Mouse (Mus musculus) CH12.LX (cell line): ENCODE results near the gene Ptprg. TPM values are rescaled to one million over a fixed set of nuclear protein-coding genes. Genes with fewer than 3 reads are reported as not detected.

ENCODE experiments used
- DNase-seq: peaks from one replicate; pipeline ENCODE4 v3.0.0-alpha.2; 2013; ENCODE audit errors: extremely low read depth
- H3K27ac ChIP-seq: 2 replicates; pipeline ENCODE4 v1.5.1; 2012; ENCODE audit warnings: low read depth, mild to moderate bottlenecking, control low read depth, moderate library complexity; ENCODE audit not compliant: insufficient read depth
- H3K27me3 ChIP-seq: replicated peaks from 2 replicates; pipeline ENCODE3; 2012; ENCODE audit warnings: inconsistent platforms
- H3K36me3 ChIP-seq, 2 experiments: replicated peaks in 1 of 2; 2 replicates each; pipeline versions ENCODE3 to v1.6.1; 2012; ENCODE audit warnings: inconsistent platforms in 1 of 2, low read length in 1 of 2, mild to moderate bottlenecking in 1 of 2, mixed read lengths in 1 of 2, moderate library complexity in 1 of 2; ENCODE audit not compliant: control insufficient read depth in 1 of 2, insufficient read depth in 1 of 2
- H3K4me1 ChIP-seq, 2 experiments: 2 replicates each; pipeline ENCODE4 v1.6.1; 2012; ENCODE audit warnings: inconsistent platforms in 1 of 2, moderate library complexity in 1 of 2; ENCODE audit not compliant: insufficient read depth in 2 of 2, control insufficient read depth in 1 of 2
- H3K4me2 ChIP-seq: 2 replicates; pipeline ENCODE4 v1.6.1; 2012; ENCODE audit warnings: low read depth, mild to moderate bottlenecking, control low read depth; ENCODE audit not compliant: poor library complexity, insufficient read depth, severe bottlenecking
- H3K4me3 ChIP-seq, 3 experiments: fragments of 150-350 bp in 1 of 3; sonication (generic) in 1 of 3; replicated peaks in 1 of 3; 2 replicates each; pipeline versions ENCODE3 to v1.5.1; 2011 to 2012; ENCODE audit warnings: low read depth in 2 of 3, low read length in 2 of 3, mild to moderate bottlenecking in 2 of 3, moderate library complexity in 2 of 3, control low read depth in 1 of 3, improper control_type of control experiment in 1 of 3, inconsistent platforms in 1 of 3, mixed read lengths in 1 of 3; ENCODE audit not compliant: poor library complexity in 1 of 3
- H3K79me2 ChIP-seq: replicated peaks from 2 replicates; pipeline ENCODE4 v1.6.1; 2012; ENCODE audit warnings: mild to moderate bottlenecking, moderate library complexity; ENCODE audit not compliant: control insufficient read depth, poor library complexity, insufficient read depth, severe bottlenecking; ENCODE audit errors: extremely low read depth
- H3K9ac ChIP-seq: 2 replicates; pipeline ENCODE4 v1.6.1; 2012; ENCODE audit warnings: low read depth, mild to moderate bottlenecking, control low read depth, moderate library complexity; ENCODE audit not compliant: insufficient read depth
- H3K9me3 ChIP-seq: replicated peaks from 2 replicates; pipeline ENCODE3; 2012; ENCODE audit warnings: low read length, inconsistent platforms, mixed read lengths
- CHD1 ChIP-seq: IDR thresholded peaks from 2 replicates; pipeline ENCODE4 v1.6.1; 2012; ENCODE audit warnings: low read depth, low read length, improper control_type of control experiment, inconsistent platforms
- CTCF ChIP-seq, 2 experiments: IDR thresholded peaks in 1 of 2; conservative IDR thresholded peaks in 1 of 2; 2 replicates each; pipeline ENCODE4 v1.5.1; 2011 to 2012; ENCODE audit warnings: low read depth in 2 of 2, low read length in 2 of 2, improper control_type of control experiment in 1 of 2, inconsistent platforms in 1 of 2, mild to moderate bottlenecking in 1 of 2, moderate library complexity in 1 of 2
- E2F4 ChIP-seq: IDR thresholded peaks from 2 replicates; pipeline ENCODE4 v1.6.1; 2011; ENCODE audit warnings: low read depth, low read length, improper control_type of control experiment; ENCODE audit not compliant: insufficient replicate concordance
- EP300 ChIP-seq: IDR thresholded peaks from 2 replicates; pipeline ENCODE4 v1.6.1; 2011; ENCODE audit warnings: low read length, improper control_type of control experiment
- ETS1 ChIP-seq: conservative IDR thresholded peaks from 2 replicates; pipeline ENCODE4 v1.6.1; 2012; ENCODE audit warnings: low read depth, mild to moderate bottlenecking, inconsistent platforms, low read length, improper control_type of control experiment, moderate library complexity
- GABPA ChIP-seq: IDR thresholded peaks from 2 replicates; pipeline ENCODE4 v1.6.1; 2012; ENCODE audit warnings: low read depth, low read length, improper control_type of control experiment, inconsistent platforms; ENCODE audit not compliant: insufficient replicate concordance
- HCFC1 ChIP-seq: IDR thresholded peaks from 2 replicates; pipeline ENCODE4 v1.6.1; 2012; ENCODE audit warnings: low read depth, mild to moderate bottlenecking, inconsistent platforms, low read length, improper control_type of control experiment
- IRF4 ChIP-seq: IDR thresholded peaks from 2 replicates; pipeline ENCODE4 v1.6.1; 2014; ENCODE audit warnings: low read depth, mild to moderate bottlenecking, inconsistent platforms, low read length, improper control_type of control experiment
- JUN ChIP-seq: IDR thresholded peaks from 2 replicates; pipeline ENCODE4 v1.6.1; 2011; ENCODE audit warnings: low read depth, mild to moderate bottlenecking, low read length, improper control_type of control experiment, moderate library complexity; ENCODE audit not compliant: insufficient read depth
- KAT2A ChIP-seq: IDR thresholded peaks from 2 replicates; pipeline ENCODE4 v1.6.1; 2012; ENCODE audit warnings: low read length, improper control_type of control experiment, inconsistent platforms; ENCODE audit not compliant: insufficient replicate concordance
- MAX ChIP-seq: IDR thresholded peaks from 2 replicates; pipeline ENCODE4 v1.6.1; 2011; ENCODE audit warnings: low read length, improper control_type of control experiment
- MXI1 ChIP-seq: IDR thresholded peaks from 2 replicates; pipeline ENCODE4 v1.6.1; 2011; ENCODE audit warnings: mild to moderate bottlenecking, low read depth, low read length, improper control_type of control experiment
- MYC ChIP-seq: IDR thresholded peaks from 2 replicates; pipeline ENCODE4 v1.6.1; 2011; ENCODE audit warnings: low read depth, mild to moderate bottlenecking, improper control_type of control experiment, low read length
- NELFE ChIP-seq: IDR thresholded peaks from 2 replicates; pipeline ENCODE4 v1.6.1; 2011; ENCODE audit warnings: low read depth, low read length, improper control_type of control experiment
- NRF1 ChIP-seq: IDR thresholded peaks from 2 replicates; pipeline ENCODE4 v1.6.1; 2014; ENCODE audit warnings: low read depth, mild to moderate bottlenecking, inconsistent platforms, low read length, improper control_type of control experiment, moderate library complexity
- POLR2A ChIP-seq: IDR thresholded peaks from 2 replicates; pipeline ENCODE4 v1.6.1; 2011; ENCODE audit warnings: low read depth, mild to moderate bottlenecking, improper control_type of control experiment, low read length
- RAD21 ChIP-seq: IDR thresholded peaks from 2 replicates; pipeline ENCODE4 v1.6.1; 2011; ENCODE audit warnings: low read depth, mild to moderate bottlenecking, low read length, improper control_type of control experiment, moderate library complexity
- RCOR1 ChIP-seq: conservative IDR thresholded peaks from 2 replicates; pipeline ENCODE4 v1.6.1; 2012; ENCODE audit warnings: low read depth, mild to moderate bottlenecking, inconsistent platforms, low read length, improper control_type of control experiment
- TBP ChIP-seq: conservative IDR thresholded peaks from 2 replicates; pipeline ENCODE4 v1.6.1; 2011; ENCODE audit warnings: low read depth, low read length, improper control_type of control experiment
- USF1 ChIP-seq: IDR thresholded peaks from 2 replicates; pipeline ENCODE4 v1.6.1; 2014; ENCODE audit warnings: low read depth, mild to moderate bottlenecking, inconsistent platforms, low read length, improper control_type of control experiment
- USF2 ChIP-seq: conservative IDR thresholded peaks from 2 replicates; pipeline ENCODE4 v1.6.1; 2011; ENCODE audit warnings: low read depth, low read length, improper control_type of control experiment
- ZKSCAN1 ChIP-seq: IDR thresholded peaks from 2 replicates; pipeline ENCODE4 v1.6.1; 2012; ENCODE audit warnings: low read depth, inconsistent platforms, low read length, improper control_type of control experiment, borderline replicate concordance
- ZMIZ1 ChIP-seq: IDR thresholded peaks from 2 replicates; pipeline ENCODE4 v1.6.1; 2012; ENCODE audit warnings: low read depth, mild to moderate bottlenecking, inconsistent platforms, low read length, improper control_type of control experiment
- dilution Hi-C: fragments of 300-500 bp; cut with MboI; formaldehyde crosslinking; loops from 2 replicates; pipeline ENCODE4 v1.14.3; 2020; ENCODE audit warnings: low sequenced_read_pairs; ENCODE audit not compliant: extremely low pct_unique_long_range_greater_than_20kb, extremely low pct_ligation_motif_present
- in situ Hi-C: fragments of 300-500 bp; cut with MboI; formaldehyde crosslinking; loops from 3 replicates; pipeline ENCODE4 v1.14.3; 2019; ENCODE audit warnings: low sequenced_read_pairs, low pct_ligation_motif_present, low pct_unique_long_range_greater_than_20kb, mixed read lengths
- polyA plus RNA-seq: library from polyadenylated mRNA; unstranded; fragments of >175 nt; gene quantifications from 2 replicates; pipeline ENCODE4 v1.2.1, GENCODE M21; 2012; ENCODE audit warnings: low read depth; ENCODE audit not compliant: insufficient read length
- total RNA-seq, 2 experiments: library from RNA; depleted of rRNA; stranded (reverse); fragments of 300-350 nt in 1 of 2; fragments of >200 nt in 1 of 2; gene quantifications; 2 replicates each; pipeline ENCODE4 v1.2.3; 2012 to 2014

The Ptprg gene
- total and polyA plus RNA-seq, 3 experiments = 0.08 TPM; not detected in 2

GRCm38 (mm10) chr14:11806674-11807073 is 253.3 kb downstream of the Ptprg start:
- no peaks in the 10 kb centered on the region for H3K27me3 ChIP-seq
- DNase-seq = no peak
- no peak overlapping the region for H3K4me2 ChIP-seq
- no peak overlapping the region for H3K4me3 ChIP-seq
- no peaks in the 10 kb centered on the region for H3K36me3 ChIP-seq
- H3K9ac ChIP-seq = no peak overlapping the region
- H3K27ac ChIP-seq = no peak overlapping the region
- no peaks in the 10 kb centered on the region for H3K79me2 ChIP-seq
- in situ Hi-C loops = no loop called here
- dilution Hi-C loops = no loop called here
- no peaks in the 10 kb centered on the region for H3K4me1 ChIP-seq
- peaks cover 61% of the 10 kb centered on the region for H3K9me3 ChIP-seq
- TF ChIP-seq MAX (no peak), ZKSCAN1 (no peak), RCOR1 (no peak), USF1 (no peak), MYC (no peak), ZMIZ1 (no peak), USF2 (no peak), CHD1 (no peak), TBP (no peak), NRF1 (no peak), EP300 (no peak), CTCF (conservative IDR thresholded peaks at IDR 0.05 in 1 of 2, IDR thresholded peaks at IDR 0.05 in 1 of 2; ENCODE audit: low read depth in 2 of 2, low read length in 2 of 2) (no peak), GABPA (no peak), KAT2A (no peak), POLR2A (no peak), NELFE (no peak), RAD21 (no peak), E2F4 (no peak), JUN (no peak), HCFC1 (no peak)
- TF ChIP-seq, all 38 proteins: peak for 0

- Histone ChIP-seq H3K36me3 (no peaks in the 10 kb centered on the region), H3K4me1 (no peaks in the 10 kb centered on the region), H3K27ac (no peak overlapping the region), H3K4me3 (no peak overlapping the region), H3K79me2 (no peaks in the 10 kb centered on the region), H3K9ac (no peak overlapping the region), H3K4me2 (no peak overlapping the region), H3K27me3 (no peaks in the 10 kb centered on the region), H3K9me3 (peaks cover 58% of the 10 kb centered on the region)
- dilution Hi-C loops (no loop called here), in situ Hi-C loops (no loop called here)
- no peak for TF ChIP-seq POLR2A
- TF ChIP-seq ETS1 = no peak
- no peak for TF ChIP-seq MXI1
- no peak for TF ChIP-seq IRF4
- no peak for DNase-seq
Measured at GRCm38 (mm10) chr14:11807465-11807864, 254.1 kb downstream of the Ptprg start.
